Mouse (Mus musculus) cerebellum, adult 9-11 months (tissue): Measurements from ENCODE around the gene Tns1.

Experiments
- DNase-seq: peaks from one replicate; pipeline ENCODE4 v3.0.0; 2022

Tns1 gene

DNA sequence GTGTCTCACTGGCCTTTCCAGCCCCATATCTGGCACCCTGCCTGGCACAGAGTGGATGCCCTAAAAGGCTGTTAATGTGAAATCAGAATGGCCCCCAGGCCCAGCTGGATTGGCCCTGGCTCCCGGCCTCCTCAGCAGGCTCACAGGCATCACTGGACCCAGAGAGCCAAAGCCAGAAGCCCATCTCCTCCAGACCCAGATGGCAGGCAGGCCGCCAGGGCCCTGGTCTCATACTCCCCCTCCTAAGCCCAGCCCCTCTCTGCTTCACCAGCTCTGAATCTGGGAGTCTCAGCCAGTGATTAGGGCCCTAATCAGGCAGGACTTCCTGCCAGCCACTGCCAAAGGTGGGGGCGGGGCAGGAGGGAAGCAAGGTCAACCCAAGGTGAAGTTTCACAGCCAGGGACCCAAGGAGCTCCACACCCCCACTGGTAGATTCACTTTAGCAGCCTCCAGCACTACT, 93.3 kb downstream of the Tns1 start:
- DNase-seq = no peak

DNA sequence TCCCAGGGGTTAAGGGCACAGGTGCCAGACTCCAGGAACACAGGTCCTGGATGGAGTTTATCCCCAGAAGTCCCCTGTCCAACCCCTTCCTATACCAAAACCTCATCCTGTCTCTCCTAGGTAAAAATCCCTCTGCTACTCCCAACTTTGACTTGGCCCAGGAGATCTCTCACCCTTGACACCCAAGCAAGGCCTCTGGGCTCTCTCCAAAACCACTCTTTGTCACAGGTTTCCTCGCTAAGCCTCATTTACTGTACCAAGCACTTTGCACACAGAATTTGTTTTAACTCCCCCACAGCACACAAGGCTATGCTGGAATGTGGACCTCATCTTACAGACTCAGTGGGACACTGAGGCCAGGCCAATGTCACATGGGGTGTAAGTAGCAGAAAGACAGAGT, 94.0 kb downstream of the Tns1 start:
- no peak for DNase-seq

DNA sequence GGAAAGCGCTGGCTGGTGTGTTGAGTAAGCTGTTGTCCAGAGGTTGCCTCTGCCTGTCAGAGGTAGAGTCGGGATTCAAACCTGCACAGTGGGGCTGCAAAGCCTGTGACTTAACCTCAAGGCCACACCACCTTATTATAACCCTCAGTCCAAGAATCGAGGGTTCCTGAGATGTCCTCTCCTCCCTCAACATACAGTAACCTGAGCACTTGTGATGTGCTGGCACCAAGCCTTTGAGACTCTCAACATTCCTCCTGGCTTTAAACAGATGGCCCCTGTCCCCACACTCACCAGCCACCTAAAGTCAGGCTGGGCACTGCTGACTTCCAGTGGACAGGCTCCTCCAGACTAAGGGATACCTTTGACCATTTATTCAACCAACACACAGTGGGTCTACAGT, 94.6 kb downstream of the Tns1 start:
- DNase-seq = no peak

DNA sequence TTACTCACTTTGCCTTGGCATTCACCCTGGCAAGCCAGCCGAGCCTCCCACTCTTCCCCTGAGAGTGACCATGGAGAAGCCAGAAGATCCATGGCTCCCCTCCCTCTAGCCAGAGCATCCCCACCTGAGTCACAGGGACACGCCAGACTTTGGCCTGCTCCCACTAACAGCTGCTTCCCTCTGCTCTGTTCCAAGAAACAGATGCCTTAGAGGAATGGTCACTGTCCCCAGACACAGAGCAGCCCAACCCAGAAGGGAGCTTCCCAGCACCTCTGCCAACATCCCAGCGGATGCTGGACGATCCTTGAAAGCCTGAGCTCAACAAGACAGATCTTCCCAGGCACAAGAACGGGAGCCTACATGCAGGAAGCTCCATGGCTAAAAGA, 95.4 kb downstream of the Tns1 start:
- no peak for DNase-seq

DNA sequence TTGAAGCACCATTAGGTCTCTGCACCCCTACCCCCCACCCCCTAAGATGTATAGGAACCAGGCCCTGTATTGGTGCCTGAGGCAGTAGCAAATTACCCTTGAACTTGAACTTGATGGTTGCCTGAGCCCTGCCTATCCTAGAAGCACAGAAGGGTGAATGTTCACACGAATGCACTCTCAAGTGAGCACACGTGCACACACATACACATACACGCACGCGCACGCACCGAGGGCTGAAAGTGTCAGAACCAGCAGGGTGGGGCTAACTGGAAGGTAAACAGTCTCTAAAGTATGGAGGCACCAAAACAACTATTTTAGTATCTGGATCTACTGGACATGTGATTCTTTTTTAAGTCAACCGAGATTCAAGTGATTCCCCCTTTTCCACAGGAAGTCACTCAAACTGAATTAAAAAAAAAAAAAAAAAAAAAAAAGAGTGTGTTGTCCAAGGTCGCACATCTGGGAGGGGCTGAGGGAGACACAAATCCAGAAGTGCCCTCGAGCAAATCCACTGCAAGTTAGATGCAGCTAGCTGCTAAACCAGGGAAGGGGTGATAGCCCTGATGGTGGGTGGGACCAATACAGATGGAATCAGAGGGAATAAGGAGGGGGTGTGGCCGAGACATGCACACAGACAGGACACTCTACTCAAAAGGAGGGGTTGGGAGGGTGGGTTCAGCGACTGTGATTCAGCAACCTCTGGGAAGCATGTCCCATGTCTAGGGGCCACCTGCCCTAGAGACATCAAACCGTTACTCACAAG, 96.0 kb downstream of the Tns1 start:
- no peak for DNase-seq

DNA sequence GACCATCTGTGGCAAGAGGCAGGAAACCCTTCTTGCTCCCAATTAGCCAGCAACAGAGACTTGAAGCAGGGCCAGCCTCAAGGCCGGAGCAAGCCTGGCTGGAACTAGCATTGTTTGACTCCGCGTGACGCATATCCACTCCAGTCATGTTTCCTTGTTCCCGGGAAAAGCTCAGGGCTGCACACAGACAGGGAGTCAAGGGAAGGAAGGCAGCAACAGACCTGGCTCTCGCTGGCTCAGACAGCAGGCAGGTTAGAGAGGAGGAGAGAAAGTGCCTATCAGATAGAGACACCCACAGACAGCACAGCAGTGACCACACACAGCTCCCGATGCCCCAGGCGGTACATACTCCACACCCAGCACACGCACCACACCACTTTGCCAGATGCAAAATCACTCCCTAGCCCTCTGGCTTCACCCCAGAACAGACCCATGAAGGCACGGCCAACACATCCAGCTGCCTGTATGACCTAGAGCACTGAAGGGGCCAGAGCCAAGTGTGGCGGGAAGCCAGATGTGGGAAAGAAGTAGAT, 96.6 kb downstream of the Tns1 start:
- peak; percentile 15 for DNase-seq

DNA sequence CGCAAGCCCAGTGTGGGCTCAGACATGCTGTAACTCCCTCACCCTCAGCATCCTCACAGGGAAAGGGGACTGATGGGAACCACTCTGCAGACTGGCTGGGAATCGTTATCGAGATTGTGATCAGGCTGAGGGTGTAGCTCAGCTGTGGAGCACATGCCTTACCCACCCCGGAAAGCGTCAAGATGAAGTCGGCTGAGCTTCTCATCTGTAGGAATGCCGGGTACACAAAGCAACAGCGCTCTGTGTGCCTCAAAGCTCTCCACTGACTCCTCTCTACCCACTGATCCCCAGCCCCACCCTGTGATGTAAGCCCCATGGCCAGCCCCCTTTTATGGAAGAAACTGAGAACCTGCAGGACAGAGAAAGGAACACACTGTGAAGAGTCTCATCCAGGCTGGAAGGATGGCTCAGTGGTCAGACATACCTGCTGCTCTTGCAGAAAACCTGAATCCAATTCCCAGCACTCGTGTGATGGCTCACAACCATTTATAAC, 97.5 kb downstream of the Tns1 start:
- DNase-seq = no peak

DNA sequence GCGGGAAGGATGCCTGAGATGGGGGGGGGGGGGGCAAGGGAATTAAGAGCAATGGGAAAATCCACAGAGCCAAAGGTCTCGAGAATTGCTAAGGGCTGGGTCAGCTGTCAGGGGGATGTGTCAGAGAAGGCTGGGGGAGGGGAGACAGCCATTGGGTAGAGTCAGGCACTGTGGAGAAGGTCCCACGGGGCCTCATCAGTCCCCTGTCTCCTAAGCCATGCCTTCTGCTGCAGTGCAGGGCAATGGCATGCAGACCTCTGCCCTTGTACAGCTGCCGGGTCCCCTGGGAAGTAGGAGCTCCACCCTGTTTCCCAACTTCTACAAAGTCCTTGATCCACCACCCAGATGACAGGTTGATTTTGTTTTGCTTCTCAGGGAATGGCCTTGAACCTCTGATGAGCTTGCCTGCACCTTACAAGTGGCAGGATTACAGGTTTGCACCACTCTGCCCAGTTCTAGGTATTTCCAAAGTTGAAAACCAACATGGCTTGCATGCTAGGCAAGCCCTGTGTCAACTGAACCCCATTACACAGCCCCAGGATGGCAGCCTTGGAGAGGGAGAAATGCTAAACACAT, 98.5 kb downstream of the Tns1 start:
- no peak for DNase-seq

DNA sequence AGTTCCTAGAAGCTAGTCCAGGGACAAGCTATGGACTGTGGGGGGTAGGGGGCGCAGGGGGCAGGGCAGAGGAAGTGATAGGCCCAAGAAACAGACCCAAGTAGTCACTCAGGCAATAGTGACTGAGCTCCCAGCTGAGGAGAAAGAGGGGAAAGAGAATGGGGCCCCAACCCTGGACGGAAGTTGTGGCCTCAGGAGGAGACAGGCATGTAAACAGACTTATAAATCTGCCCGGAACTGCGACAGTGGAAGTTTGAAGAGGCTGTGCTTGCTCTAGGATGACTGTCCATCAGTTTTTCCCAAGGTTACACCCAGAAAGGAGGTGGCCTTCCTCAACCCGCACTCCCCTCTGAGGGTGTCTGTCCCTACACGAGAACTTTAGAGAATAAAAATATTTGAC, 99.0 kb downstream of the Tns1 start:
- no peak for DNase-seq

DNA sequence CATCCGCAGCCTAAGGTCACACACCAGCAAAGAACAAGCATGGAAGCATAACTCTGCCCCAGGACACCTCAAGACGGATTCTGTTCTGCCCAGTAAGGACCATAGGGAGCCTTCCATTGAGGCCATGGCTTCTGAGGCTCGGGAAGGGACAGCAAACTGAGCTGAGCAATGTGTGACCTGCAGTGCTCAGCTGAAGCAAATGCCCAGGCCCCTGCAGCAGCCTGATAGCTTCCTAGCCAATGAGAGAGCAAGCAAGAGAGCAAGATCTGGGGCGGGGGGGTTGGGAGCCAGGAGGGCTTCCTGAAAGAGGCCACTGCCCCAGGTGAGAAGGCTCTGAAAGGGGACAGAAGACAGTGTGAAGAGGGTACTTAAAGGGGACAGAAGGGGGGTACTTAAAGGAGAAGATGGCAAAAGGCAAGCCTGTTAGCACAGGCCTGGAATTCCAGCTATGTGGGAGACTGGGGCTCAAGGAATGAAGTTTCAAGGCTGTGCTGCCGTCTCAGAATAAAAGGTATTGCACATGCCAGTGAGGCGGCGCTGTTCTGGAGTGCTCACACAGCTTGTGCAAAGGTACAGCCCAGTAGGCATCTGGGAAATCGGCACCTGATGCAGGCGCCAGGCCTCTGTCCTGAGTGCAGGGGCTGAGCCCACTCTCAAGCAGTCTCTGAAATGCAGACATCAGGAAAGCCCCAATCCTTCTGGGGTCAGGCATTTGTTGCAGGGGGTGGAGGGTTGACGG, 99.6 kb downstream of the Tns1 start:
- no peak for DNase-seq

DNA sequence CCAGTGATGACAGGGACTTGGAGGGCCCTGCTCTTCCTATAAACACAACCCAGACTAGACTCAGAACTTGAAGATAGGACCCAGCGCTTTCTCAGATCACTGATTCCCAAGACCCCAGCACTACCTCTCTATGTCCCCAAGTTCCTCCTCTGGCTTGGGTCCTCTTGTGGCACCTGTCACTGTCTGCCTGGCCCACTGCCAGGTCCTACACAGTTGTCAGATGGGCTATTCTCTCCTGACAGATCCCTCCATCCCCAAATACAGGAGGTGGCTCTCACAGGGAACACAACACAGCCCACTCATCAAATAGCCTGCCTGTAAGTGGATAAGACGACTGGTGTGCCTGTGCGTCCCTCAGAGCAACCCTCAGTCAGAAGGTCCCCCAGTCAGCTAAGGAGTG, 101.3 kb downstream of the Tns1 start:
- DNase-seq = no peak

DNA sequence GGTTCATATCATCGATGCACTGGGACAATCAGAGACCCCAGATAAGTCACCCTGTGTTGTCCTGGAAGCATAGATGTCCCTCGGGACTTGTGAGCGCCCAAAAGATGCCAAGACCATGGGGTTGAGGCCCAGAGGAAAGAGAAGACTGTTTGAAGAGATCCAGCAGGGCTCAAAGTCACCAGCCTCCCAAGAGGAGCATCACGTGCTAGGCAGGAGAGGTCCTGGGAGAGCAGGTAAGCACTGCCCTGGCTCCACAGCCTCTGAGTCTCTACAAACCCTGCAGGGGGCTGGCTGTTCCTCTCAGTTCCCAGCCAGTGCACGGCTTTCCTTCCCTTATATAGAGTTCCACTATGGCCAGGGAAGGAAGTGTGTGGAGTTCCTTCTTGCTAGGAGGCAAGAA, 101.7 kb downstream of the Tns1 start:
- DNase-seq = no peak

DNA sequence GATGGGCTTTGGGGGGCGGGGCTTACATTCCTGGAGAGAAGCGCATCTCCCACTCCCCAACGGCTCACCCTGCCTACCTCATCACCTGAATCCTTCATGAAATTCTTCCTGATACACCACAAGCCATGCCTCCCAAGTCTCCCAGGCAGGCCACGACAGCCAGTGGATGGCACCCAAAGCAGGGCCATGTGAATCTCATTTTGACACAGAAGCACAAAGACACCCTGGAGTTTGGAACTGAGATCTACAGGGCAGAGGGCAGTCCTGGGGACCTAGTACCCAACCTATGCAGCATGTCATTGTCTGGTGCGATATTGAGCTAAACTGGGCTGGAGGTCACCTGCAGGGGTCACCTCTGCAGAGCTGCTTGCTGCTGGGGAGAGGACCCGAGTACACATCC, 104.0 kb downstream of the Tns1 start:
- DNase-seq = no peak

DNA sequence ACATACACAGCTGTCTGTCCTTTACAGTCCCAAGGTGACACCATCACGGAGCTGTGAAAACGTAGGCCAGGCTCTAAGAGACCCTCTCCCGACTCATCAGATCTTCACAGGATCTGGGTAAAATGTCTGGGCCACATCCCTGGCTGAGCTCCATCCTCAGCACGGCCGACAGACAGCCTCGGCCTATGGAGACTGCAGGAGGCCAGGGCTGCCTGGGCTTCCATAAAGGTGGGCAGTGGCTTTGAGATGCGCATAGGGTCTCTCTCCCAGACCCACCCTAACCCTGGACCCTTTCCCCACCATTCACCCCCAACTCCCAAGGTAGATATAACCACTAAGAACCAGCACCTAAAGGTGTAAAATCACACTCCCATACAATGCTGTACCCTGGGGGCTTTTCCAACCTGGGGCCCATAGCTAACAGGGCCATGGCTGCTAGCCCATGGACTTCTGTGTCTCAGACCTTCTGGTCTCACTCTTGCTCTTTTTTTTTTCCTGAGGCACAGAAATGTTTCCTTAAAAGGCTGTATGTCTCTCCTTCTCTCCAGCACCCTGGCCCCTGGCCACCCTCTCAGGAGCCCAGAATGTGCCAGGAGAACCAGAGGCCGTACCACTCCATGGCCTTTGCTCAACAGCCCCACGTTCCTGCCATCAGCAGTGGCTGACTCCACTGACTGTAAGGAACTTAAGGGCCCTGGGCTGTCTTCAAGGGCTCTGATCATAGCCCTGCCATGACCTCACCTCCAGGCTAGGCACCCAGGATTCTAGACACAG, 106.7 kb downstream of the Tns1 start:
- DNase-seq = no peak

DNA sequence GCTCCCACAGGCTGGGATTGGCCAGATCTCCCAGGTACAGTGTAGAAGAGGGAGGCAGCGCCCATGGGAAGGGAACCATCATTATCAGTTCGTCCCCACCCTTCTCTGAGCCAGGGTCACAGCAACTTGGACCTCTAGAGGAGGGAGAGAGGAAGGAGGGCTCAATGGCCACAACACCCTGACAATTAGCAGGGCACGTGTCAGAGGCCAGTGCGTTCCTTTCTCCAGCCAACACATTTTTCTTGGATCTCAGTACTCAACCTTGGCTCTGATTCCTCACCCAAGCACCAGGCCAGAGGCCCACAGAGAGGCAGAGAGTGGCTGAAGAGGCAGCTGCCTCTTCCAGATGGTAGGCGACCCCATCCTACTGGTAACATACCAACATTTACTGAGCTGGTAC, 107.6 kb downstream of the Tns1 start:
- DNase-seq = no peak

DNA sequence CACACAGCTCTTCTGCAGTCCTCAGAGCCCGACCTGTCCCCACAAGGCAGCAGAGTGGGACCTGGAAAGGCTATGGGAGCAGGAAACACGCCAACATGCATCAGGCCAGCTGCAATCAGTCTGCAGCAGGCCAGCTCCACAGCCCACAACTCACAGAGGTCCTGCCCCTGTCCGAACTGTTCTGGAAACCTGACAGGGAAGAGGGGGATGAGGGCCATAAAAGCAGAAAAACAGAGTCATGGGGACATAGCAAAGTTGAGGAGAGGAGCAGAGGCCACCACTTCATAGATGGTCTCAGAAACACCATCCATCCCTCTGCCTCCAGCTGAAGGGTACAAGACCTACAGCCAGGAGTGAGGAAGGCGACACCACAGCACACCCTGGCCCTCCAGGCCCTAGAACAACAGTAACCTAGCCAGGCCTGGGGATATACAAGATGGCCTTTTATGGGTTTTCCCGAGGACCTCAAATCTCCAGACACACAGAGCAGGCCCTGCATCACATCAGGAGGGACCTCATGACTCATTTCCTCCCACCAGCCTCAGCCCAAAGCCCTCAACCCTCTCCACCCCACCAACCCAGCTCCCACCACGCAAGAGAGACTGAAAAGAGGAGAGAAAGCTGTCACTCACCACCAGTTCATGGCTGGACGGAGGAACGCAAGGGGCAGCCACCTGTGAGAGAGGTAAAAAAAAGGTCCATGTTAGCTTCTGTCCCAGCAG, 108.6 kb downstream of the Tns1 start:
- no peak for DNase-seq

DNA sequence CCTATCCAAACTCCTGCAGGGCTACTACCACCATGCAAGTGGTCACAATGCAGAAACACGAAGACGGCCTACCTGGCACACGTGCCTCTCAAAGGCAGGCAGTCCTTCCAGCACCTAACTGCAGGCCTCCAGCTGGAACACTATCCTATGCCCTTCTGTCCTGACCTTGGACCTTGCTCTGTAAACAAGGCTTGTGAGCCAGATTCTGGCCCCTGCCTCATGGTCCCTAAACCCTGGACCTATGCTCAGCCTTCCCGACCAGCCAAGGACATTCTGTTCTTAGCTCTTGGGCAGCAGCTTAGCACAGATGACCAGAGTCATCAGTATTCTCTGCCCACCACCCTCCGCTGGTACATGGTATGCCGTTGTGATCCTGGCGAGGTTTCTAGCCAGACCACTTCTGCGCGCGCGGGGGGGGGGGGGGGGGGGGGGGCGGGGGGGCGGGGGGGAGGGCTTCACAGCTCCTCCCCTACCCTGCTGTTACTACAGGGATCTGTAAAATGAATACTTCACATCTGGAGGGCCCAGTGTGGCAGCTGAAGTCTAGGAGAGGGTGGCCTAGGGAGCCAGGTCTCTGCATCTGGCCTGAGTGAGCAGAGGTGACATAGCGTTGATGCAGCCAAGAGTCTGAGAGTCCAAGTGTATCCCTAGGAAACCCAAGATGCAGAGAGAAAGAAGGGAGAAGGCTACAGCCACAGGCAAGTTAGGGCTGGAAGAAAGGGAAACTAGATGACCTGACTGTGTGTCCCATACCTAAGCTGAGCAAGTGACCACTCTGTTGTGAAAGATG, 109.5 kb downstream of the Tns1 start:
- peak; percentile 12 for DNase-seq

DNA sequence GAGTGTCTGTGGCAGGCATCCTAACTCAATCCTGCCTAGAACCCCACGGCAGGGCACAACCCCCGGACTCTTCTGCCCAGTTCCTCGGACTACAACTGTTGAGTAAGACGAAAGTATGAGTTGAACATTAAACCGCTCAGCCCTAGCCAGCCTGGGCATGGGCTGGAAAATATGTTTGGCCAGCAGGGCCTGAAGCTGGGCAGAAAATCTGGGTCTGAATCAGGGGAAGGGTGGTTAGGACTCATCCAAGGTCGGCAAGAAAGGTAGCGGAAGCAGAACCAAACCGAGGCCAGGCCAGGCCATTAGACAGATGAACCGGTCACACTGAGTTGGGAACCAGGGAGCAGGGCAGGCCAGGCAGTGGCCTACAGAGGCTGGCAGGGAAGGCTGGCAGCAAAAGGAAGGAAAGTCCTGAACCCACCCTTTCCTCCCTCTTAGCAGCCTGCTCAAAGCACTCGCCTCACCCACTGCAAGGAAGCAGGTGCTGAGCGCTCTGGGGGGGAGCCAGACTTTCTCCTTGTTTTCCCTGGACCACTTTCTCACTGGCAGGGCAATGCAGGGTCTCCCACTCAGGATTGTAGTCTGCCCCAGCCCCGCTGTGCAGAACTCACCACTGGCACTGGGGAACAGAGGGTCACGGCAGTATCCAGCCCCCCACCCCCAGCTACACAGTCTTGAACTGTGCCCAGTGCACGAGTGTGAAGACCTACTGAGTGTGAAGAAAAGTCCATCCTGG, 110.8 kb downstream of the Tns1 start:
- DNase-seq = no peak

DNA sequence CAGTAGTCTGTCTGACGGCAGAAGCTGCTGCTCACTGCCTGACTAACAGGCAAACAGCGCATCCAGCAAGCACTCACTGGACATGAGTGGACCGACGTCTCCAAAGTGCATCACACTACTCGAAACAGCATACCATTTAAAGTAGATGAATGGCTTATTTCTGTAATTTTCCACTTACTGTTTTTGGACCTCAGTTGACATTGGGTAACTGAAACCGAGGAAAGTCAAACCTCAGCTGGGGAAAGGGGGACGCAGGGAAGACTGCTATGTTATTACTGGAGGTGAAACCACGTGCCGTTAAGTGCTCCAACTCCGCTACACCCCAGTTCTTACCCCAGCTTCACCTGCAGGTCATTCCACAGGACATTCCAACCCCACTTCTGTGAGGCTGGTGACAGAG, 111.5 kb downstream of the Tns1 start:
- no peak for DNase-seq

DNA sequence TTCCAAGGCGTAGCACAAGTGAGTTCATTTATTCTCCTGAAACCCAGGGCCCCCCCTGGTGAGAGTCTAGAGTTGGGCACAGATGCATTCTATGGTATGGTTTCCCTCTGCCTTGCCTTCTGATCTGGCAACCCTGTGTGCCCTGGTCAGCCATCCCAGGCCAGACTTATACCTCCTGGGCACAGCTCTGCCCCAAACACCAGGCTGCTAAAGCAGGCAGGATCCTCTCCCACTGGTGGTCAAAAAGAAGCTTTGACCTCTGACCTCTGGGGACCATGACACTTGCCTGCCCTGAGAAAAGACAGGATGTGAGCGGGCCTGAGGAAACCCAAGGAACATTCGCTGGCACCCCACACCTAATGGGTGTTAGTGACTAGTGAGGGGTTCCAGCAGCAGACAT, 114.8 kb downstream of the Tns1 start:
- no peak for DNase-seq

DNA sequence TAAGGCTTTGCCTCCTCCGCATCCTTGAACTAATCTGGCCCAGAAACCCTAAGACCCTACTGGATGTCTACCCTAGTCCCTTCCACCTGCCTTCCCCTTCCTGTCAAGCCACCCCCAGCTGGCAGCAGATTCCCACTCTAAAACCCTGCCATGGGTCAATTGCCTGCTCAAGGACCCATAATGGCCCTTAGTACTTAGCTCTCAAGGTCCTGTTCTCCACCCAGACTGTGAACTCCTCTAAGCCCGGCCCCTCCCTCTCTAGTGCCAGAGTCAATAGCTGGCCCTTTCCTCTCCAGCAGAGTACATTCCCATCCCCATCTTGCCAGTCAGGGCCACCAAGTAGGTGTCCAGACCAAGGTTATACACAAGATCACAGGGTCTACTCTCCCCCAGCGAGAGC, 115.3 kb downstream of the Tns1 start:
- DNase-seq = no peak
